Mouse (Mus musculus) gastrocnemius, adult 18-20 months (tissue): ENCODE data around the gene Vmn1r19. TPM values are rescaled to one million over a fixed set of nuclear protein-coding genes. Genes with fewer than 3 reads are reported as not detected.
"Not testable (repeated sequence)": the region's sequence is repeated elsewhere in the genome, so short reads cannot be mapped to it uniquely, and the experiment has no call there.

ENCODE experiments used
- DNase-seq: peaks from one replicate; pipeline ENCODE4 v3.0.0; 2021; ENCODE audit warnings: low spot score
- long read RNA-seq, 2 experiments: library from polyadenylated mRNA; stranded (forward); transcript quantifications; one replicate each; pipeline ENCODE4 v2.0.0; 2021
- total RNA-seq, 2 experiments: library from RNA; stranded (reverse); gene quantifications; 2 replicates each; pipeline ENCODE4 v1.2.3; 2021

Gene Vmn1r19
- total RNA-seq = not detected
- long read RNA-seq, experiment 1 = 0 reads
- long read RNA-seq, experiment 2 = 0 reads

- DNase-seq = not testable (repeated sequence)
Measured at GRCm38 (mm10) chr6:57403480-57403879, at the start of gene Vmn1r19. TSS of gene Vmn1r19 (plus strand) at chr6:57403780.

GRCm38 (mm10) chr6:57356864-57357263, 46.7 kb upstream of the Vmn1r19 start:
- DNase-seq = no peak

DNA sequence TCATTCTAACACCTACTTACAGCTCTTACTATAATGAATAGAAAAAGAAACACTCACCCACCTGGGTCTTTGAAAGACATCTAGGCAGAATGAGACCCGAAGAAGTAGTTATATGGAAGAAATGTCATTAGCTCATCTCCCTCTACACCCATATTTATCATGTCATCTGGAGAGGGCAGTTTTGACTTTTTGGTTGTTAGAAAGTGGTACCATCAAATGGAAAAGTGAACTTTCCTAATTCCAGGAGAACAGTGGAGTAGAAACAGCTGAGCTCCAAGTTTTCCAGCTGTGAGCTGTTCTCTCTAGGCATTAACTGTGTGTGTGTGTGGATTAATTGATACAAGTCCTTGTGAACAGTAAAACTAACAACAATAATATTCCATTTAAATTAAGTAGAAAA, 40.0 kb upstream of the Vmn1r19 start, which contains the start of gene Vmn1r17:
Vmn1r17 (minus strand) TSS at position 101 of the 400 bp plus-strand sequence.
- no peak for DNase-seq

GRCm38 (mm10) chr6:57365866-57366265, 37.7 kb upstream of the Vmn1r19 start:
- DNase-seq = not testable (repeated sequence)

DNA sequence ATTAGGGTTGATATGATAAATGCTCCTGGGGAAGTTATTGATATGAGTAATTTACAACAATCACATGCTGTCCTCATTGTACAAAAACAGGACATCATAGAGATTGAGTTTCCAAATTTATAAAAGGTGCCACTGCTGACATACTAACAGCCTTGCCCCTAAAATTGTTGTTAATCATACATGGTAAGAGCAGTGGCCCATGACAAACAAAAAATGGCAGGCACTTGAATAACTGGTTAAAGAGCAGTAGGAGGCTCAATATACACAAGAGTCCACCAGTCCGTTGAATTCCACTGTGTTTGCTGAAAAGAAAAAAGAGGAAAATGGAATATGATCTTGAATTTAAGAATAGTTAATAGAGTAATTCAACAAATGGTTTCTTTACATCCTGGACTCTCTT, 36.1 kb upstream of the Vmn1r19 start:
- no peak for DNase-seq

- no peak for DNase-seq
Measured at GRCm38 (mm10) chr6:57395683-57396082, 7.9 kb upstream of the Vmn1r19 start, which contains the start of gene Vmn1r18. TSS of gene Vmn1r18 (minus strand) at chr6:57395783.

- DNase-seq = no peak
Measured at GRCm38 (mm10) chr6:57428630-57429029, 25.1 kb downstream of the Vmn1r19 start, which contains the start of gene Vmn1r20. TSS of gene Vmn1r20 (plus strand) at chr6:57428930.

- DNase-seq = no peak
Measured at GRCm38 (mm10) chr6:57431196-57431595, 27.6 kb downstream of the Vmn1r19 start.

Other genes with a start within 250 kb of the Vmn1r19 start
- gene Vmn1r12, start 246.9 kb upstream of the Vmn1r19 start, total RNA-seq = not detected
- not detected for gene Vmn1r13, start 200.5 kb upstream of the Vmn1r19 start, total RNA-seq
- not detected for gene Vmn1r14, start 172.1 kb upstream of the Vmn1r19 start, total RNA-seq
- gene Vmn1r15, start 145.8 kb upstream of the Vmn1r19 start, total RNA-seq = not detected
- gene Vmn1r16, start 74.3 kb upstream of the Vmn1r19 start, total RNA-seq = not detected
- gene Vmn1r17, start 40.1 kb upstream of the Vmn1r19 start, total RNA-seq = not detected
- not detected for gene Vmn1r18, start 8.0 kb upstream of the Vmn1r19 start, total RNA-seq
- not detected for gene Vmn1r20, start 25.1 kb downstream of the Vmn1r19 start, total RNA-seq
- gene Ppm1k, start 131.7 kb downstream of the Vmn1r19 start, total RNA-seq = 10 to 100 TPM; 13.9 to 16.0 TPM
- gene Herc6, start 177.2 kb downstream of the Vmn1r19 start, total RNA-seq = 1 to 10 TPM in 1 of 2 experiments, under 1 TPM in 1; 0.34 to 1.2 TPM